Mouse (Mus musculus) limb, embryonic 14.5 days (tissue): ENCODE measurements around the gene Gdpgp1. TPM values are rescaled to one million over a fixed set of nuclear protein-coding genes. Genes with fewer than 3 reads are reported as not detected.

ENCODE experiments used
- ATAC-seq: fragments of 200-750 bp; cut with Nextera tagmentation; 2 replicates; pipeline ENCODE4 v1.8.0; 2017; ENCODE audit warnings: low read depth, moderate number of reproducible peaks, moderate TSS enrichment; ENCODE audit not compliant: low FRiP score
- DNase-seq: peaks from one replicate; pipeline ENCODE4 v3.0.0-alpha.2; 2015; ENCODE audit warnings: low spot score
- H3K27ac ChIP-seq: fragments of 300-500 bp; sonication (generic); replicated peaks from 2 replicates; pipeline ENCODE4 v1.5.1; 2014; ENCODE audit warnings: low read depth, mild to moderate bottlenecking, low read length, moderate library complexity, mixed read lengths
- H3K27me3 ChIP-seq: fragments of 300-500 bp; sonication (generic); 2 replicates; pipeline ENCODE4 v1.6.1; 2014; ENCODE audit warnings: low read length, mixed read lengths; ENCODE audit not compliant: control insufficient read depth, insufficient read depth
- H3K36me3 ChIP-seq: fragments of 300-500 bp; sonication (generic); 2 replicates; pipeline ENCODE4 v1.6.1; 2014; ENCODE audit warnings: mild to moderate bottlenecking, low read length, moderate library complexity, mixed read lengths; ENCODE audit not compliant: control insufficient read depth, insufficient read depth
- H3K4me1 ChIP-seq: fragments of 300-500 bp; sonication (generic); 2 replicates; pipeline ENCODE4 v1.6.1; 2014; ENCODE audit warnings: antibody characterized with exemption, low read length, mixed read lengths; ENCODE audit not compliant: control insufficient read depth, insufficient read depth
- H3K4me2 ChIP-seq: fragments of 300-500 bp; sonication (generic); replicated peaks from 2 replicates; pipeline ENCODE4 v1.6.1; 2014; ENCODE audit warnings: low read depth, mild to moderate bottlenecking, low read length, moderate library complexity; ENCODE audit not compliant: severe bottlenecking
- H3K4me3 ChIP-seq: fragments of 300-500 bp; sonication (generic); replicated peaks from 2 replicates; pipeline ENCODE4 v1.5.1; 2014; ENCODE audit warnings: low read length
- H3K9ac ChIP-seq: fragments of 300-500 bp; sonication (generic); 2 replicates; pipeline ENCODE4 v1.6.1; 2014; ENCODE audit warnings: mild to moderate bottlenecking, low read depth, low read length, moderate library complexity; ENCODE audit not compliant: severe bottlenecking
- H3K9me3 ChIP-seq: fragments of 300-500 bp; sonication (generic); 2 replicates; pipeline ENCODE4 v1.6.1; 2016; ENCODE audit warnings: low read length; ENCODE audit not compliant: control insufficient read depth
- POLR2A ChIP-seq: fragments of 200-500 bp; IDR thresholded peaks from 2 replicates; pipeline ENCODE4 v1.8.0; 2012; ENCODE audit warnings: inconsistent platforms, mild to moderate bottlenecking, moderate library complexity, borderline replicate concordance; ENCODE audit not compliant: insufficient read depth, insufficient read length; ENCODE audit errors: extremely low read depth
- WGBS: fragments of 180-500 bp; shearing (Covaris S2); extraction: QIAGEN DNeasy Blood & Tissue Kit; methylation state at CpG from one replicate; pipeline ENCODE4 v1.1.7; 2014; 5-methylcytosine and 5-hydroxymethylcytosine counted together
- polyA plus RNA-seq, 2 experiments: library from polyadenylated mRNA; depleted of rRNA in 1 of 2; stranded (reverse) in 1 of 2; unstranded in 1 of 2; fragments of >200 nt; fragmentation: Nextera tagmentation in 1 of 2; extraction: Ambion mirVana in 1 of 2; gene quantifications; 2 replicates each; pipeline versions ENCODE4 v1.2.1 to v1.2.3; 2012 to 2014

The Gdpgp1 gene
- polyA plus RNA-seq, 2 experiments = 2.0 to 2.1 TPM

GRCm38 (mm10) chr7:80204362-80204761 is 28.3 kb upstream of the Gdpgp1 start:
- Histone ChIP-seq H3K27ac (no peak overlapping the region), H3K9ac (no peak overlapping the region), H3K9me3 (no peaks in the 10 kb centered on the region), H3K4me3 (no peak overlapping the region), H3K27me3 (no peaks in the 10 kb centered on the region), H3K4me1 (peaks cover 35% of the 10 kb centered on the region), H3K4me2 (no peak overlapping the region), H3K36me3 (peaks cover 9% of the 10 kb centered on the region; the same call in 1 of the 2 replicates)
- DNase-seq = no peak
- TF ChIP-seq POLR2A = no peak
- no peak for ATAC-seq
- whole genome bisulfite sequencing = 76% methylated on average over 4 of the region's 4 CpGs

- WGBS = 76% methylated on average over 7 of the region's 7 CpGs
- Histone ChIP-seq H3K27ac (no peak overlapping the region), H3K27me3 (no peaks in the 10 kb centered on the region), H3K36me3 (peaks cover 9% of the 10 kb centered on the region; the same call in 1 of the 2 replicates), H3K9me3 (no peaks in the 10 kb centered on the region), H3K4me2 (no peak overlapping the region), H3K9ac (no peak overlapping the region), H3K4me1 (peaks cover 33% of the 10 kb centered on the region), H3K4me3 (no peak overlapping the region)
- no peak; the same call in 1 of the 2 replicates for ATAC-seq
- TF ChIP-seq POLR2A = no peak
- no peak for DNase-seq
Observed at GRCm38 (mm10) chr7:80204961-80205360, 27.7 kb upstream of the Gdpgp1 start.

- ATAC-seq (no peak), DNase-seq (no peak)
- Histone ChIP-seq H3K4me2 (no peak overlapping the region), H3K27me3 (no peaks in the 10 kb centered on the region), H3K36me3 (peaks cover 9% of the 10 kb centered on the region; the same call in 1 of the 2 replicates), H3K4me1 (peaks cover 24% of the 10 kb centered on the region), H3K27ac (no peak overlapping the region), H3K9ac (no peak overlapping the region), H3K9me3 (no peaks in the 10 kb centered on the region), H3K4me3 (no peak overlapping the region)
- no peak for TF ChIP-seq POLR2A
- 81% methylated on average over 12 of the region's 12 CpGs for WGBS
Observed at GRCm38 (mm10) chr7:80205705-80206589, 26.7 kb upstream of the Gdpgp1 start.

- Histone ChIP-seq H3K27me3 (no peaks in the 10 kb centered on the region), H3K36me3 (peaks cover 4% of the 10 kb centered on the region; the same call in 1 of the 2 replicates), H3K4me2 (no peak overlapping the region), H3K27ac (0 out of 2 replicates have a peak overlapping the region, but pooled peaks have one; percentile 19), H3K4me3 (no peak overlapping the region), H3K4me1 (peaks cover 21% of the 10 kb centered on the region), H3K9ac (peak overlapping the region; percentile 22), H3K9me3 (no peaks in the 10 kb centered on the region)
- DNase-seq (no peak), ATAC-seq (no peak)
- no peak for TF ChIP-seq POLR2A
- 59% methylated on average over 3 of the region's 3 CpGs for WGBS
Observed at GRCm38 (mm10) chr7:80207314-80207731, 25.3 kb upstream of the Gdpgp1 start.

- Histone ChIP-seq H3K4me2 (no peak overlapping the region), H3K27ac (no peak overlapping the region), H3K9ac (no peak overlapping the region), H3K9me3 (no peaks in the 10 kb centered on the region), H3K27me3 (no peaks in the 10 kb centered on the region), H3K4me3 (no peak overlapping the region), H3K36me3 (peaks cover 5% of the 10 kb centered on the region; the same call in 1 of the 2 replicates), H3K4me1 (peaks cover 21% of the 10 kb centered on the region)
- ATAC-seq (no peak), DNase-seq (no peak)
- 73% methylated on average over 18 of the region's 18 CpGs for WGBS
- no peak for TF ChIP-seq POLR2A
Observed at GRCm38 (mm10) chr7:80208026-80208642, 24.5 kb upstream of the Gdpgp1 start.
